Mouse (Mus musculus) ES-E14 (cell line): ENCODE measurements around the gene Depp1. TPM values are rescaled to one million over a fixed set of nuclear protein-coding genes. Genes with fewer than 3 reads are reported as not detected.
A peak's percentile ranks its signal among the peaks of the same experiment; 100 is the strongest.

Experiments
- DNase-seq: peaks from one replicate; pipeline ENCODE4 v3.0.0-alpha.2; 2013; ENCODE audit warnings: low read depth, low spot score
- H3K27ac ChIP-seq: 2 replicates; pipeline ENCODE4 v1.5.1; 2012; ENCODE audit warnings: low read depth, mild to moderate bottlenecking, low read length, moderate library complexity, mixed read lengths; ENCODE audit not compliant: poor library complexity, insufficient read depth, severe bottlenecking
- H3K36me3 ChIP-seq: 2 replicates; pipeline ENCODE4 v1.6.1; 2012; ENCODE audit warnings: mild to moderate bottlenecking, low read length, moderate library complexity, mixed read lengths; ENCODE audit not compliant: control insufficient read depth, poor library complexity, insufficient read depth, severe bottlenecking
- H3K4me1 ChIP-seq, 2 experiments: fragments of 150-350 bp in 1 of 2; sonication (generic) in 1 of 2; 2 replicates each; pipeline ENCODE4 v1.6.1; 2012; ENCODE audit warnings: low read length in 2 of 2, mild to moderate bottlenecking in 1 of 2, mixed read lengths in 1 of 2; ENCODE audit not compliant: control insufficient read depth in 2 of 2, insufficient read depth in 2 of 2, poor library complexity in 1 of 2
- H3K4me3 ChIP-seq, 2 experiments: fragments of 150-350 bp in 1 of 2; sonication (generic) in 1 of 2; 2 replicates each; pipeline ENCODE4 v1.5.1; 2012; ENCODE audit warnings: low read length in 2 of 2, low read depth in 1 of 2, mild to moderate bottlenecking in 1 of 2, mixed read lengths in 1 of 2; ENCODE audit not compliant: insufficient read depth in 1 of 2, poor library complexity in 1 of 2, severe bottlenecking in 1 of 2
- H3K9ac ChIP-seq: 2 replicates; pipeline ENCODE4 v1.6.1; 2012; ENCODE audit warnings: low read depth, mild to moderate bottlenecking, low read length, mixed read lengths; ENCODE audit not compliant: poor library complexity, insufficient read depth, severe bottlenecking
- H3K9me3 ChIP-seq: fragments of 150-350 bp; sonication (generic); 2 replicates; pipeline ENCODE4 v1.6.1; 2012; ENCODE audit warnings: low read depth, mild to moderate bottlenecking, low read length; ENCODE audit not compliant: control insufficient read depth, insufficient read depth
- CHD2 ChIP-seq: IDR thresholded peaks from 2 replicates; pipeline ENCODE4 v1.6.1; 2014; ENCODE audit warnings: mild to moderate bottlenecking, low read depth, low read length, inconsistent platforms
- HCFC1 ChIP-seq: IDR thresholded peaks from 2 replicates; pipeline ENCODE4 v1.6.1; 2012; ENCODE audit warnings: low read length, inconsistent platforms, borderline replicate concordance; ENCODE audit not compliant: insufficient read depth
- MAFK ChIP-seq: IDR thresholded peaks from 2 replicates; pipeline ENCODE4 v1.6.1; 2014; ENCODE audit warnings: mild to moderate bottlenecking, low read depth, low read length, inconsistent platforms; ENCODE audit not compliant: insufficient read depth
- ZC3H11A ChIP-seq: IDR thresholded peaks from 2 replicates; pipeline ENCODE4 v1.6.1; 2012; ENCODE audit warnings: low read depth, mild to moderate bottlenecking, inconsistent platforms, low read length, borderline replicate concordance
- ZNF384 ChIP-seq: IDR thresholded peaks from 2 replicates; pipeline ENCODE4 v1.6.1; 2012; ENCODE audit warnings: low read depth, low read length, inconsistent platforms
- in situ Hi-C, 2 experiments: fragments of 600-800 bp; cut with MboI; formaldehyde crosslinking; loops; one replicate each; pipeline ENCODE4 v1.15.1; 2025; ENCODE audit warnings: low sequenced_read_pairs in 2 of 2, inconsistent platforms in 1 of 2; ENCODE audit not compliant: unreplicated experiment in 2 of 2
- total RNA-seq: library from RNA; depleted of rRNA; stranded (reverse); fragments of 300-350 nt; gene quantifications from 2 replicates; pipeline ENCODE4 v1.2.3, GENCODE M21; 2012

Gene Depp1
- total RNA-seq, 1 experiment: 0.18 TPM

- H3K4me3 ChIP-seq: no peak overlapping the region
- H3K36me3 ChIP-seq: no peaks in the 10 kb centered on the region
- H3K9me3 ChIP-seq: no peaks in the 10 kb centered on the region
- TF ChIP-seq HCFC1: no peak
- TF ChIP-seq ZNF384: no peak
- no peak for TF ChIP-seq CHD2
- TF ChIP-seq MAFK: no peak
- in situ Hi-C loops: no loop called here
- H3K4me1 ChIP-seq: peaks cover 0 to 14% of the 10 kb centered on the region in 2 experiments; a peak in 2 of 4 replicates
- H3K9ac ChIP-seq: no peak overlapping the region
- H3K27ac ChIP-seq: no peak overlapping the region
- DNase-seq: peak; percentile 27
Observed at GRCm38 (mm10) chr6:116671031-116671430, 20.6 kb downstream of the Depp1 start.

- in situ Hi-C loops: no loop called here
- H3K27ac ChIP-seq: no peak overlapping the region
Observed at GRCm38 (mm10) chr6:116671768-116672167, 21.4 kb downstream of the Depp1 start.

GRCm38 (mm10) chr6:116672349-116672748 is 21.9 kb downstream of the Depp1 start:
- TF ChIP-seq ZC3H11A (no peak), HCFC1 (no peak), MAFK (no peak), ZNF384 (no peak), CHD2 (no peak)
- H3K9me3 ChIP-seq: no peaks in the 10 kb centered on the region
- H3K4me1 ChIP-seq: peaks cover 0 to 14% of the 10 kb centered on the region in 2 experiments; a peak in 2 of 4 replicates
- no peaks in the 10 kb centered on the region for H3K36me3 ChIP-seq
- in situ Hi-C loops: no loop called here
- no peak overlapping the region for H3K4me3 ChIP-seq
- no peak overlapping the region for H3K27ac ChIP-seq
- DNase-seq: no peak
- H3K9ac ChIP-seq: no peak overlapping the region

More at GRCm38 (mm10) chr6:116671768-116672167, 21.4 kb downstream of the Depp1 start:
- Histone ChIP-seq H3K36me3 (no peaks in the 10 kb centered on the region), H3K4me3 (no peak overlapping the region), H3K9me3 (no peaks in the 10 kb centered on the region), H3K9ac (no peak overlapping the region), H3K4me1 (peaks cover 0 to 14% of the 10 kb centered on the region in 2 experiments; a peak in 2 of 4 replicates)
- no peak for TF ChIP-seq MAFK
- no peak for TF ChIP-seq ZNF384
- TF ChIP-seq HCFC1: no peak
- TF ChIP-seq CHD2: no peak
- no peak for TF ChIP-seq ZC3H11A
- DNase-seq: no peak

- TF ChIP-seq ZC3H11A (no peak), CHD2 (no peak), HCFC1 (no peak), MAFK (no peak), ZNF384 (no peak)
- Histone ChIP-seq H3K9me3 (no peaks in the 10 kb centered on the region), H3K9ac (0 out of 2 replicates have a peak within 1 kb of the TSS, but pooled peaks have one; percentile 36), H3K27ac (no peak within 1 kb of the TSS), H3K4me3 (peak within 1 kb of the TSS; percentile 76), H3K36me3 (no peaks in the 10 kb centered on the region), H3K4me1 (peaks cover 0 to 14% of the 10 kb centered on the region in 2 experiments; a peak in 2 of 4 replicates)
- DNase-seq: peak; percentile 77
- in situ Hi-C loops: no loop called here
Observed at GRCm38 (mm10) chr6:116673471-116674282, 23.3 kb downstream of the Depp1 start, which contains the start of gene Rassf4. Gene Rassf4 (minus strand): TSS chr6:116673952.
